Mouse (Mus musculus) kidney, postnatal 0 days (tissue): ENCODE measurements at regions not wholly inside any gene's neighbourhood (a gene's known extent, or its start where the extent isn't known, plus 50 kb on each side); places are given as distances from the start of the nearest gene placed in this dataset.

ENCODE experiments used
- ATAC-seq: fragments of 200-750 bp; cut with Nextera tagmentation; replicated peaks from 2 replicates; pipeline ENCODE4 v1.8.0; 2017; ENCODE audit warnings: low read depth, moderate number of reproducible peaks, moderate TSS enrichment, moderate library complexity; ENCODE audit not compliant: low FRiP score
- DNase-seq: peaks from one replicate; pipeline ENCODE4 v3.0.0-alpha.2; 2016; ENCODE audit warnings: low spot score
- H3K27ac ChIP-seq: fragments of 300-500 bp; sonication (generic); 2 replicates; pipeline ENCODE4 v1.5.1; 2014; ENCODE audit warnings: mild to moderate bottlenecking
- H3K27me3 ChIP-seq: fragments of 300-500 bp; sonication (generic); 2 replicates; pipeline ENCODE4 v1.6.1; 2014; ENCODE audit warnings: low read length, mixed read lengths; ENCODE audit not compliant: insufficient read depth
- H3K36me3 ChIP-seq: fragments of 300-500 bp; sonication (generic); 2 replicates; pipeline ENCODE4 v1.6.1; 2014; ENCODE audit warnings: low read length, mixed read lengths; ENCODE audit not compliant: insufficient read depth
- H3K4me1 ChIP-seq: fragments of 300-500 bp; sonication (generic); replicated peaks from 2 replicates; pipeline ENCODE4 v1.6.1; 2014; ENCODE audit warnings: antibody characterized with exemption, low read length, mixed read lengths; ENCODE audit not compliant: insufficient read depth
- H3K4me2 ChIP-seq: fragments of 300-500 bp; sonication (generic); 2 replicates; pipeline ENCODE4 v1.6.1; 2014; ENCODE audit warnings: mild to moderate bottlenecking, low read length, moderate library complexity, mixed read lengths
- H3K4me3 ChIP-seq: fragments of 300-500 bp; sonication (generic); replicated peaks from 2 replicates; pipeline ENCODE4 v1.5.1; 2014; ENCODE audit warnings: low read depth, low read length
- H3K9ac ChIP-seq: fragments of 300-500 bp; sonication (generic); 2 replicates; pipeline ENCODE4 v1.6.1; 2014; ENCODE audit warnings: low read depth, low read length
- H3K9me3 ChIP-seq: fragments of 300-500 bp; sonication (generic); replicated peaks from 2 replicates; pipeline ENCODE4 v1.6.1; 2016; ENCODE audit warnings: low read length, inconsistent platforms, mixed read lengths
- CTCF ChIP-seq: IDR thresholded peaks from 2 replicates; pipeline ENCODE4 v1.5.1; 2016; ENCODE audit warnings: antibody characterized with exemption, low read depth, mild to moderate bottlenecking, moderate library complexity
- WGBS: fragments of 180-500 bp; shearing (Covaris S2); extraction: QIAGEN DNeasy Blood & Tissue Kit; methylation state at CpG from one replicate; pipeline ENCODE4 v1.1.7; 2014; 5-methylcytosine and 5-hydroxymethylcytosine counted together

DNA sequence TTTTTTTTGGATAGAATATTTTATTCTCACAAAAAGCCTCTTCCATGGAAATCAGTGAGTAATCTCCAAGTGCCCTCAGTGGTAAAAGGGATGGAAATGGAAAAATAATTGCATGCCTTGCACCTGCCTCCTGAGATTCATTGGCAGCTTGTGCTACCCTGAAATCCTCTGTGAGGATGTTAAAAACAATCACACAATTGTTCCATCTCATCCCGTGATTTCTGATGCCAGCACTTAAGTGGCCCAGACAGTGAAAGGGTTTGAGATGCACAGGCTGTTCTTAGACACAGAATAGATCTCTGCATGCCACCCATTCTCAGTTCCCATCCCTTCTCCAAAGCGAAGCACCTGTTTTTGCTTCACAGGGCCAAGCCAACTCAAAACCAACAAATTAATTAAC is 398.9 kb upstream of the Cd180 start:
- no peak for ATAC-seq
- TF ChIP-seq CTCF, result no peak
- Histone ChIP-seq H3K9ac (no peak overlapping the region), H3K9me3 (no peaks in the 10 kb centered on the region), H3K36me3 (no peaks in the 10 kb centered on the region), H3K27ac (no peak overlapping the region), H3K4me2 (no peak overlapping the region), H3K4me3 (no peak overlapping the region), H3K4me1 (no peaks in the 10 kb centered on the region), H3K27me3 (no peaks in the 10 kb centered on the region)
- DNase-seq, result no peak
- WGBS, result 92% methylated on average over 2 of the region's 2 CpGs

DNA sequence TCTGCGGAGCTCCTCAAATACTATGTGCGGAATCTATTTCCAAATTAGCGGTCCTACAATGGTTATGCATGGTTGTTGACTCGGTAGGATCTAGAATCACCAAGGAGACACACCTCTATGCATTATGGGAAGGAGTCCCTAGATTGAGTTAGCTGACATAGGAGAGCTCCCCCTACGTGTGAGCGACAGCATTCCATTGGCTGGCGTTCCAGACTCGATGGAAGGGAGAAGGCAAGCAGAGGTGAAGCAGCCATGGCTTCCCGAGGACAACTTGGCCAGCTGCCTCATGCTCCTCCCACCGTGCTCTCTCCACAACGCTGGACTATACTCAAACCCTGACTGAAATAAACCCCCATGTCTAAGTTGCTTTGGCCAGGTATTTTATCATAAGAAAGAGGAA is 398.3 kb upstream of the Cd180 start:
- H3K4me2 ChIP-seq, result no peak overlapping the region
- H3K4me1 ChIP-seq, result no peaks in the 10 kb centered on the region
- no peaks in the 10 kb centered on the region for H3K36me3 ChIP-seq
- ATAC-seq (no peak), DNase-seq (no peak)
- H3K27me3 ChIP-seq, result no peaks in the 10 kb centered on the region
- no peak overlapping the region for H3K4me3 ChIP-seq
- no peak overlapping the region for H3K9ac ChIP-seq
- no peaks in the 10 kb centered on the region for H3K9me3 ChIP-seq
- H3K27ac ChIP-seq, result no peak overlapping the region
- WGBS, result 81% methylated on average over 11 of the region's 11 CpGs
- TF ChIP-seq CTCF, result no peak

DNA sequence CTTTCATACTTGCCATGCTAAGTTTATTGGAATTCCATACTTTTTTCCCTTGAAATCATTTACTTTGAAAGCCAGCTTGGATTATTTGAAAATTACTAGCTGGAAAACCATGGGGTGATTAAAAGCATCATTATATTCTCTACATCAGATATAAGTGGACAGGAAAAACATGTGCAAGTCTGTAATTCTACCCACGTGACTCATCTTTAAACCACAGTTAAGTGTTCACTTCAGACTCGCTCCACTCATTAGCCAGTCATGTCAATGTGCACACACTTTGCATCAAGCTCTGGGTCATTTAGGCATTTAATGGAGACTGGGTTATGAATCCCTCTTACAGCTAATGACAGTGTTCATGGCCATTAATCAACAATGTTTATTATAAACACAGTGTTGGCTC is 385.4 kb upstream of the Cd180 start:
- Histone ChIP-seq H3K4me1 (no peaks in the 10 kb centered on the region), H3K9me3 (no peaks in the 10 kb centered on the region), H3K4me3 (no peak overlapping the region), H3K27me3 (no peaks in the 10 kb centered on the region), H3K36me3 (no peaks in the 10 kb centered on the region), H3K9ac (no peak overlapping the region), H3K4me2 (no peak overlapping the region), H3K27ac (no peak overlapping the region)
- no peak for DNase-seq
- no peak for TF ChIP-seq CTCF
- WGBS, result 73% methylated on average over 2 of the region's 2 CpGs
- no peak for ATAC-seq

DNA sequence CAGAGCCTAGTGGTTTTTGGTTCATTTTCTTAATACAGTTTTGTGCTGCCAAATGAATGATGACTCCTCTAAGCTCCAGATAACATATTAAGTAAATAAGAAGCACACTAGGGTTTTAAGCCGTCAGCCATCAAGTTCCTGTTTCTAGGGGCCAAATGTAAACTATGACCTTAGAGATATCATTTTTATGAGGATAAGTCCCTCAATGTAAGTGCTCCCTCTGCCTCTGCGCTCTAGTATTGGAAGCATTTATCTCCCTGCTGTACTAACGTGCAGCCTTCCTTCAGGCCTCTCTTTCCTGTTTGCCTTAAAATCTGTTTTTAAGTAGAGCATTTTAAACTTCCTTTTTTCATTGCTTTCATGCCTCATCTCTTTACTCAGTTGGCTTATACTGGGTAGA is 381.3 kb upstream of the Cd180 start:
- no peaks in the 10 kb centered on the region for H3K27me3 ChIP-seq
- 32% methylated on average over 3 of the region's 3 CpGs for WGBS
- no peaks in the 10 kb centered on the region for H3K4me1 ChIP-seq
- H3K27ac ChIP-seq, result no peak overlapping the region
- no peaks in the 10 kb centered on the region for H3K36me3 ChIP-seq
- no peak overlapping the region for H3K4me2 ChIP-seq
- peak; percentile 44 for TF ChIP-seq CTCF
- DNase-seq (peak; percentile 71), ATAC-seq (no peak)
- H3K4me3 ChIP-seq, result no peak overlapping the region
- no peaks in the 10 kb centered on the region for H3K9me3 ChIP-seq
- H3K9ac ChIP-seq, result no peak overlapping the region

DNA sequence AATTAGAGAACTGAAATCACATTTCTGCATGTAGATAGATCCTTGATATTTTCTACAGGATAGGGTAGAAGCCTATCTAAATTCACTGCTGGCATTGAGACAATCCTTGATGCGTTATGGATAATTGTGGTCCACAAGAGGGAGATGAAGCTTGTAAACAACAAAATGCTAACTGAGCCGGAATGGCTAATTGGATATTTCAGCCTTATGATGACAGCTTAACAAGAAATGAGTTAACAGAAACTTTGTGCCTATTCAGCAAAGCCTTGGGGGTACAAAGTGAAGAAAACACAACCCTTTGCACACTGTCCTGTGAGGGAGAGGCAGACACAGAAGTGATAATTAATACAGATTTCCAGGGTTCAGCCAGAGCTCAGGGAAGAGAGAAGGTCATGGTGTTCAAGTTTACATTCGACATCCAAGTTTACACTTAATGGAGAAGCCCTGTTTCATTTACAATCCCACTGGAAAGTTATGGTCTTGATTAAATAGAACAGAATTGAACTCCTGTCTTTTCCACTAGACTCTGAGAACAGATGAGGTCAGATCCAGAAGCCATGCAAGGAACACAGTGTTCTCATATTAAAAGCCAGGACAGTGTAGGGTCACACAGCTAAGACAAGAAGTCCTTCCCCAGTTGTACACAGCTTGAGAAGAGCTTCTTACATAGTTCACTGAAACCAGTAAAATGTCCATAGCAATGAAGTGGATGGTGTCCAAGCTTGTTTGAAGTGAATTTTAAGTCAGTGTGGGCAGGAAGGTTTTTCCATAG is 377.3 kb upstream of the Cd180 start:
- no peak for DNase-seq

DNA sequence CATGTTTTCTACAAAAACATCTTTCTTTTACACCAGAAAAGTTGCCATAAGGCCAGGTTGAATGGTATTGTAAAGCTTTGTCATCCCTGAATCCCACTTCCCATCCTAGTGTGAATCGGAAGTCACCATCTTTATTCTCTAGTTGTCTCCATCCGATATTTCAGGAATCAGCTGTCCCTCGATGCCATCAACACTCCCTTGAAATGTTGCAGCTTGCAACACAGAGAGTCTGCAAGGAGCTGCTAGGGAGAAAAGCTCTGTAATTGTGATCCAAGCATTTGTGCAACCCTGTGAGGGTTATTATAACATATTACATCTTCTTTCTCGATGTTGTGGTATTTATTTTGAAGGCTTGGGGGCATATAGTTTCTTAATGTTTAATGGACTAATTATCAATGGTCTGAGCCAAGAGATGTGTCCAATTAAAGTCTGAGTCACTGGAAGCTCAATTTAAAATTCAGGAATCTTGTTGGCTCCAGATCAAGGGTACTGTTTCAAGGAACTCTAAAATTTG is 374.4 kb upstream of the Cd180 start:
- H3K4me3 ChIP-seq, result no peak overlapping the region
- H3K9me3 ChIP-seq, result no peaks in the 10 kb centered on the region
- TF ChIP-seq CTCF, result no peak
- 74% methylated on average over 4 of the region's 4 CpGs for WGBS
- H3K4me1 ChIP-seq, result no peaks in the 10 kb centered on the region
- H3K27ac ChIP-seq, result no peak overlapping the region
- H3K27me3 ChIP-seq, result no peaks in the 10 kb centered on the region
- peak; percentile 9 for DNase-seq
- H3K36me3 ChIP-seq, result no peaks in the 10 kb centered on the region
- no peak overlapping the region for H3K9ac ChIP-seq
- H3K4me2 ChIP-seq, result no peak overlapping the region
- no peak for ATAC-seq

More for the DNA sequence above, 377.3 kb upstream of the Cd180 start:
- Histone ChIP-seq H3K9me3 (no peaks in the 10 kb centered on the region), H3K36me3 (no peaks in the 10 kb centered on the region), H3K27me3 (no peaks in the 10 kb centered on the region), H3K27ac (no peak overlapping the region), H3K4me3 (no peak overlapping the region), H3K4me1 (no peaks in the 10 kb centered on the region), H3K9ac (no peak overlapping the region), H3K4me2 (no peak overlapping the region)
- ATAC-seq, result no peak
- no peak for TF ChIP-seq CTCF
- 88% methylated on average over 3 of the region's 3 CpGs for WGBS
